Mouse (Mus musculus): ENCODE measurements around the gene Lipa.

Lipa gene

DNA sequence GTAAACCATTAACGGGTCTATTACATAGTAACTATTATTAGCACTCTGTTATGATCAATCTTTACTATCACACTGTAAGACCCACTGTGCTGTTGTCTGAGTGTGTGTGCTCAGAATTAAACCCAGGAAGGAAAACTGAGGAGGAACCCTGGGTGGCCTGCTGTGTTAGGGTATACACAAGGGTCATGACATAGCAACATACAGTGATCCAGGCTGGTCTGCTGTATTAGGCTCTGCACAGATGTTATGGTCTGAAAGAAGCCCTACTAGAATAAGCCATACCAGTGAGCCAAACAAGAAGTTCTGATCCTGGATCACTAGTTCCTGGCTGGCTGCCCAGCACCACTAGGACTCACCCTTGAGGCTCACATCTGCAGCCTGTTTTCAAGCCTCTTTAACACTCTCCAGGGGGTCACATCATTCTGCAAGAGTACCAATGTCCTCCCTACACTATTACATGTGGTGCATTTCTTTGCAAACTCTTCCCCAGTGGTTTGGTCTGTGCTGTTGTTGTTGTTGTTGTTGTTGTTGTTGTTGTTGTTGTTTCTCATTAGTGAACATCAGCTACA is 65.7 kb downstream of the Lipa start:
- no peak for DNase-seq

DNA sequence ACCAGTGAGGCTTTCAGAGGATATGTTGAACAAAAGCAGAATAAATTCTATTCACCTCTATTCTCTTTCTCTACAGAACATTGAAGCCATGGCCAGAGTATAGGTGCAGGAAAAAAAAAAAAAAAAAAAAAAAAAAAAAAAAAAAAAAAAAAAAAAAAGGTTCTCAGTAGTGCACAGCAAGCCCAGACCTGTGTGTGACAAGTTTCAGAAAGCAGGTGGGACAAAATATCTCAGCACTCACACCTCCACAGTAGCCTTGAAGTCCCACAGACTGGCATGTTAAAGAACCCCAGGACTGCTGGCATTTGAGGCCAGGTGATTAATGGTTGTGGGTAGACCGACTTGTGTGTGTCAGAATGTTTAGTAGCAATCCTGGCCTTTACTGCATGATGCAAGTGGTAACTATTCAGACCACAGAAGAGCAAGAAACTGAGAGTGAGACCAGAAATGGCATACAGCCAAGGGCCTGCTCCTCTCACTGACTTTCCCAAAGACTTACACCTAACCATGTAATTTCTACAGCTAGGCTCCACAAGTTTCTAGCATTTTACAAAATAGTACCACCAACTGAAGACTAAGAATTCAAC is 76.4 kb downstream of the Lipa start:
- DNase-seq: no peak

DNA sequence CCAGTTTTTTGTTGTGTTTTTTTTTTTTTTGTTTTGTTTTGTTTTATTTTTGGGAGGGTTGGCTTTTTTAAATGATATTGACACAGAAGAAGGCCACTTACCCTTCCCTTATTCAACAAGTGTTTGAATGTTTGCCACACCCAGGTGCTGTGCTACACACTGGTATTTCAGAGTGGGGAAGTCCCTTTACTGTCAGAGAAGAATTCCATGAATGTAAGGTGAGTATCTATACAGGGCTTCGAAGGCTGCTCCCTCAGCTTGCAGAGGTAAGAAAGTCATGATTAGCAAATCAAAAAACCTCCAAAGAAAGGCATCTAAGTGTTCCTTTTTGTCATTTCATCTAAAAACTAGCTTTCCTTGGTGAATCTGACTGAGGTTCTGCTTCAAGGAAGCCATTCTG is 78.4 kb downstream of the Lipa start:
- DNase-seq: no peak

DNA sequence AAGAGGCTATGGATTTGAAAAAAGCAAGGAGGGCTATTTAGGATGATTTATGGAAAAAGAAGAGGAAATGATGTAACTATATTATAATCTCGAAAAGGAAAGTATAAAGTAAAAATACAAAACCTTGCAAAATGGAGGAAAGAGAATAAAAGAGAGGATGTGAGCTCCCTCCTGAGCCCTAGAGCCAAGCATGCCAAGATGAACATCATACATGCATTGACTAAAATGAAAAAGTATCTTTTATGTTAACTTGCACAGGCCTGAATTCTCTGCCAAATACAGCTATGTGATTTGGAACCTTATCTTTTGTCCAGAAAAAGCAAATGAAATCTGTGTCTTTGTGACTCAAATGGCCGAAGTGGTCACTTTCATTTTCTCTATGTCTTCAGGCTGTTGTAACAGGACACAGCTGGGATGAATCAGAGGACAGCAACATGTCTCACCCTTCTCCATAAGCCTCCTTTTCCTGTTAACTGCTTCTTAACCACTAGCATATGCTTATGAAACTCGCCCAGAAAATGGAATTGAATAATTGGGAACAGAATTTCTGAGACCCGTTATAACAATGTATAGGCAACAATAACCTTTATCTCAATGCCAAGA is 81.8 kb downstream of the Lipa start:
- DNase-seq: no peak

DNA sequence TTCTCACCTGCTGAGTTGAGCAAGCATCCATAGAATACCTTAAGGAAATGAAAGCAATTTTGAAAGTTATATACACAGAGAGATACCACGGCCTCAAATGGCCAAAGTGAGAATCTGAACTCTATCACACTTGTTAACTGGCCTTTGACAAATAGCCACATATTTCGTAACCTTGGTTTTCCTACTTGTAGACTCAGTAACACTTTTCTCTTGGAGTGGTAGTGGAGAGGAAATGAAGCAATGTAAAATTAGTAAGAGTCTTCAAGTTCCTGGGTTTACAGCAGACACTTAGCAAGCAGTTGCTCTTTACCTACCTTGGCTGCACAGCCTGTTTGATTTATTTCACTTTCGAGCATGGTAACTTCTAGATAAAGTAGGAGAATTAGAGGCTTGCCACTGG is 82.5 kb downstream of the Lipa start:
- DNase-seq: no peak

Measured in thymus, adult 18-20 months (tissue).